Mouse (Mus musculus) macrophage (primary cell): ENCODE results near the gene Pdzrn4. TPM values are rescaled to one million over a fixed set of nuclear protein-coding genes. Genes with fewer than 3 reads are reported as not detected.

Source experiments
- H3K27ac ChIP-seq: fragments of 350-480 bp; formaldehyde crosslinking; 2 replicates; pipeline ENCODE4 v1.9.0; 2021
- H3K36me3 ChIP-seq: fragments of 350-480 bp; formaldehyde crosslinking; 2 replicates; pipeline ENCODE4 v1.9.0; 2021; ENCODE audit errors: inconsistent target
- H3K4me3 ChIP-seq: fragments of 350-480 bp; formaldehyde crosslinking; 2 replicates; pipeline ENCODE4 v1.9.0; 2021; ENCODE audit errors: inconsistent target
- H3K79me2 ChIP-seq: fragments of 350-480 bp; formaldehyde crosslinking; 2 replicates; pipeline ENCODE4 v1.9.0; 2021; ENCODE audit errors: inconsistent target
- WGBS: methylation state at CpG from one replicate; pipeline ENCODE4 v1.1.7; 2026; ENCODE audit warnings: inconsistent platforms; ENCODE audit not compliant: missing documents; 5-methylcytosine and 5-hydroxymethylcytosine counted together
- polyA plus RNA-seq: library from polyadenylated mRNA; stranded (reverse); fragments of 250-400 nt; gene quantifications from 3 replicates; pipeline ENCODE4 v1.2.4, GENCODE M21; 2018; ENCODE audit warnings: inconsistent platforms

The Pdzrn4 gene
- polyA plus RNA-seq, 1 experiment from 2014 or later, result not detected

DNA sequence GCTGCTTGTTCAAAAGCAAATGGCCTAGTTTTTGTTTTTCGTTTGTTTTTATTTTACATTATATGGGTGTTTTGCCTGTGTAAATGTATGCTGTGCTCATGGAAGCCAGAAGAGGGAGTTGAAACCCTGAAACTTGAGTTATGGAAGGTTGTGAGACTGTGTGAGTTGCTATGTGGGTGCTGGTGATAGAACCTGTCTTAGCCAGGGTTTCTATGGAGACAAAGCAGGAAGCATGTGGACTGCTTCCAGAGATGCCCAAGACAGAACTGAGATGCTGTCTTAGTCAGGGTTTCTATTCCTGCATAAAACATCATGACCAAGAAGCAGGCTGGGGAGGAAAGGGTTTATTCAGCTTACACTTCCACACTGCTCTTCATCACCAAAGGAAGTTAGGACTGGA lies 190.8 kb downstream of the Pdzrn4 start:
- Histone ChIP-seq H3K27ac (no peak overlapping the region), H3K4me3 (no peak overlapping the region), H3K36me3 (no peaks in the 10 kb centered on the region), H3K79me2 (no peaks in the 10 kb centered on the region)
- WGBS, result 70% methylated on average over 1 of the region's 1 CpGs

DNA sequence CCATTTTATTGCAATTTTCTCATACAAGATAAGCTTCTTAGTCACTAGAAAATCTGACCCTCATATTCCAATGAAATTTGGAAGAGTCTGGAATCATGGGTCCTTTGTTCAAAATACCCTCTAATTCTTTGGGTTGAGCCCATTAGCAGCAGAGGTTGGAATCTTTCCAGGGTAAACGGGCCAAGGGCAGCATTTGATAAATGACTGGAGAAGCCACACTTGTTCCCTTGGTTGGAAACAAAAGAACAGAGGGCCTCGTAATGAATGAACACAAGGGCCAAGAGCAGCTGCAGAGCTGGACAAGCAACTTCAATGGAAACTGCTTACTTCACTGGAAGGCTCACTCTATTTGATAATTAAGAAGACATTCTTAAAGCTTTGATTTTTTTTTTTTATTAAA lies 198.0 kb downstream of the Pdzrn4 start:
- Histone ChIP-seq H3K36me3 (no peaks in the 10 kb centered on the region), H3K79me2 (no peaks in the 10 kb centered on the region), H3K27ac (no peak overlapping the region), H3K4me3 (no peak overlapping the region)
- 35% methylated on average over 2 of the region's 2 CpGs for WGBS

DNA sequence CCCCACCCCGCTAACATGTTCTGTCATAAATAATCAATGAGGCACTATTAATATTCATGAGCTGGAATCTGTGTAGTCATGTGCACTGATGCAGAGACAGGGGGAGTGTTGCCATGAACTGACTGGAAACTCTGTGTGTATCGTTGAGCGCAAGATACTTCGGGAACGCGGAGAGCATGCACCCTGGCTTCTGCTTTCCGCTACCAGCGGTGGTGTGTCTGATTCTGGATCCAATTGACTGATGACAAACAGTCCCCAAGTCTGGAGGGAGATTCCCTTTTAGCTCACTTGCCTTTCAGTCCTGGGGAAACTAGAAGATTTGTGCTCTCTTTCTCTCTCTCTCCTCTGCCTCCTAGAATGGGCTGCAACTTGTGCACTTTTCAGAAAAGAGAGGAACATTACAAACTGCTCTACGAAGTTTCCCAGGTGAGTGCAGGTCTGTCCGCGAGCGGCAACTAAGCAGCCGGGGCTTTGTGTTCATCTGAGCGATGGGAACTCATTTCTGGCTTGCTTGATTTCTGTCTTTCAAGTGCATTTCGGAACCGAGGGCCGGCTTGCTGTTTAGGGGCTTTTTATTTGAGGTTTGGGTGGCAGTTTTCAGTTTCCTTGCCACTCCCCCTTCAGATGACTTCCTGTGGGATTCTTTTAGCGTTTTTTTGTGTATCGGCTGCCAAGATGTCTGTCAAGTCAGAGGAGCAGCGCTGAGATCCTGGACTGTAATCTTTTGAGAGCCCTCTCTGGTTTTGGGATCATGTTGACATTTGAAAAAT lies 200.5 kb downstream of the Pdzrn4 start:
- no peaks in the 10 kb centered on the region for H3K79me2 ChIP-seq
- WGBS, result 7% methylated on average over 20 of the region's 20 CpGs
- no peak overlapping the region for H3K27ac ChIP-seq
- H3K36me3 ChIP-seq, result no peaks in the 10 kb centered on the region
- H3K4me3 ChIP-seq, result no peak overlapping the region

DNA sequence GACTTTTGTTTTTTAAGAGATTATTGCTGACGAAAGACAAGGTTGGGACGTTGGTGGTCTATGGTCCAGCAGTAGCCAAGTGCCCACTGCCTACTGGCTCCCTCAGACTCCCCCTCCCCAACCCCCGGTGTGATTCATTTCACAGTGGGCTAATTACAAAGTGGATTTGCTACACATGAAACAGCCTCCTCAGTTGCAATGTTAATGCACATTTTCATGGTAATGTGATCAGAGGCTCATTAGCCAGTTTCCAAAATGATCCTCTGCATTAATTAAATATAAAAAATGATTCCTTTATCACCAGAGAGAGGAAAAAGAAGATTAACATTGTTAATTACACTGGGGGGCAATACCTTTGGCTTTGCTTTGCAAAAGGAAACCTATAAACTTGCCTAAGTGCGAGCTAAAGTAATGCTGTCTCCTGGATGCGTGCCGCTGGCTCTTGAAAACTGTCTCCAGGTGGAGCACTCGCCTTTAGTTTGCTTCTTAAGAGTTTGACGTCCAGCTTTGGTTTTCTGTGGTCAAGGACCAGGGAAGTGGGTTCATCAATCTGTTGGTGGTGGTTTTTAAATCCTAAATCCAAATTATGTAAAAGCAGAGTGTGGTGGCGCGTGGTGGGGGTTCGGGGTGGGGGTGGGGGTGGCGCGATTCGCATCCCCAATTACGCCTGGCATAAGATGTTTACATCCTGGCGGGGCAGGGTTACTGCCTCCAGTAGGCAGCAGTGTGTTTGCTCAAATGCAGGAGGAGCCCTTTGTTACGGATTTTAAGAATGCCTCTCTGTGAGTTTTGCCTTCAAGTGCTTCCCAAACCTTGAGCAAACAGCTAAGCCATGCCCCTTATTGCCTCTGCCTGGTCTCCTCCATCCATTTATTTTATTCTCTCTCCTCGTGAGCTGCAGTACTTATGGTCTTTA lies 202.0 kb downstream of the Pdzrn4 start:
- H3K4me3 ChIP-seq, result no peak overlapping the region
- H3K27ac ChIP-seq, result no peak overlapping the region
- 8% methylated on average over 18 of the region's 18 CpGs for WGBS
- no peaks in the 10 kb centered on the region for H3K36me3 ChIP-seq
- H3K79me2 ChIP-seq, result no peaks in the 10 kb centered on the region

DNA sequence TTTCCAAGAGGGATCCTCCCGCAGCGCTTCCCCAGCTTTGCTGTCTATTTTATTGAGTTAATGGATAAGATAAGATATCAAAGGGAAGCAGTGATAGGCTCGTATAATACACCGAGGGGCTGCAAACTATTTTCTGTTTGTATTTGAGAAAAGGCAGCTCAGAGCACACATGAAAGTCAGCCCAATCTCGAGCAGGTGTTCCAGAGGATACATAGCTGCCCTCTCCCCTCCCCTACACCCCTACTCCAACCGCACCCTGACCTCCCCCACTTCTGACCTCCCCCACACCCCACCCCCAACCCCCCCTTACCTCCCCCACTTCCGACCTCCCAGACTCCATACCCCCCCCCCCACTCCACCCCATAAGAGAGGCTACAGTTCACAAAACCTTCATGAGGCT lies 202.7 kb downstream of the Pdzrn4 start:
- H3K79me2 ChIP-seq, result no peaks in the 10 kb centered on the region
- 18% methylated on average over 6 of the region's 7 CpGs for WGBS
- H3K36me3 ChIP-seq, result no peaks in the 10 kb centered on the region

GRCm38 (mm10) chr15:92610866-92611265 lies 214.2 kb downstream of the Pdzrn4 start:
- whole genome bisulfite sequencing, result 85% methylated on average over 3 of the region's 3 CpGs
- Histone ChIP-seq H3K4me3 (no peak overlapping the region), H3K79me2 (no peaks in the 10 kb centered on the region), H3K27ac (no peak overlapping the region), H3K36me3 (no peaks in the 10 kb centered on the region)

More for the DNA sequence above, 202.7 kb downstream of the Pdzrn4 start:
- H3K4me3 ChIP-seq, result no peak overlapping the region
- no peak overlapping the region for H3K27ac ChIP-seq

- Histone ChIP-seq H3K36me3 (no peaks in the 10 kb centered on the region), H3K27ac (no peak overlapping the region), H3K79me2 (no peaks in the 10 kb centered on the region), H3K4me3 (no peak overlapping the region)
- WGBS, result 87% methylated on average over 1 of the region's 1 CpGs
Measured at GRCm38 (mm10) chr15:92612386-92612785, 215.7 kb downstream of the Pdzrn4 start.

DNA sequence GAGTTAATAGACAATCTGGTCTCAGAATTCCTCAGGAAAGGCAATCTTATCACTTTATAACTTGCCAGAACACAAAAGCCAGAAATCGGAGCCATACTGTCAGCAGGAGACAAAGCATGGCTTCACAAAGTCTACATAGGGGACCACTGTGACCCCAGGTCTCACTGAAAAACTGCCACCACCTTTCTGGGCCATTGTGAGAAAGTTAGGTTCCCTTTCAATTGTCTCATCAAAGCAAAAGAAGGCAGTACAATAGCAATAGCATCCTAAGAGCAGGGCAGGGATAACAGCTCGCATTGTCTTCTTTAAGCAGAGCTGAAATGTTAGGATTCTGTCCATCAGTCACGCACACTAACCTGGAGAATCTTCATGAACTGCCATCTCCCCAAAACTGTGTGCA lies 216.5 kb downstream of the Pdzrn4 start:
- Histone ChIP-seq H3K4me3 (no peak overlapping the region), H3K36me3 (no peaks in the 10 kb centered on the region), H3K79me2 (no peaks in the 10 kb centered on the region), H3K27ac (no peak overlapping the region)
- 88% methylated on average over 3 of the region's 3 CpGs for WGBS

GRCm38 (mm10) chr15:92621731-92622234 lies 225.1 kb downstream of the Pdzrn4 start:
- Histone ChIP-seq H3K79me2 (no peaks in the 10 kb centered on the region), H3K27ac (no peak overlapping the region), H3K4me3 (no peak overlapping the region), H3K36me3 (no peaks in the 10 kb centered on the region)
- WGBS, result 90% methylated on average over 9 of the region's 9 CpGs

DNA sequence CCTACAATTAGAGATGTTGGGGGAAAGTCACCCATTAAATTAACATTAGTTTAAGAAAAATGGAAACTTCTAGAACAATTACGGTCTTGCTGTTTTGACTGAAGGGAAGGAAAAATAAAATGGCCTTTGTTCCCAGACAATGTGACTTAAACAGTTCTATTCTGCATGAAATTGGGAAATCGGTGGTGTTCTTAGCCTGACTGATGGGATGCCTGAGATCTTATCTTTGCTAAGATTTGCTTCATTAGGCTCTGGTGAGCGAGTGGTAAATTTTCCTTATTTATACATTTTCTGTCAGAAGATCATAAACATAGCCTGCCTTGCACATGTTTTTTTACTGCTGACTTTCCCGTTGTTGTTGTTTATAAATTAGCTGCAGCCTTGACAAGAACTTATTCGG lies 225.6 kb downstream of the Pdzrn4 start:
- Histone ChIP-seq H3K27ac (no peak overlapping the region), H3K4me3 (no peak overlapping the region), H3K36me3 (no peaks in the 10 kb centered on the region), H3K79me2 (no peaks in the 10 kb centered on the region)
- 72% methylated on average over 5 of the region's 5 CpGs for WGBS

DNA sequence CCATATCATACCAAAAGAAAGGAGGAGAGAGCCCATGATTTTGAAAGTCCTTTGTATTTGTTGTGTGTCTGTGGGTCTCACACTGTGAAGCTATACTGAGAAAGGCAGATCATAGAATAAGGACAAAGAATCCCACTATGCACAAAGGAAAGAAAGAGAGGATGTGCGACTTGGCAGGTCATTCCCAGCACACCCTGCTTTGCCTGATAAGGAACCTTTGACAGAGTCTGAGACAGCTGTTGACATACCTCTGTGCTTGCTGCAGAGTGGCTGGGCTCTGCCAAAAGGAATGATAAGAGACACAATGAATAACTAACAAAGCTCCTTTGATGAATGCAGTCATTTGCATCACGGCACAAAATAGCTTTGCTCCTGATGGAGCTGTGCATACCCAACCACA lies 232.5 kb downstream of the Pdzrn4 start:
- Histone ChIP-seq H3K36me3 (no peaks in the 10 kb centered on the region), H3K79me2 (no peaks in the 10 kb centered on the region), H3K27ac (no peak overlapping the region), H3K4me3 (no peak overlapping the region)
- 54% methylated on average over 2 of the region's 2 CpGs for WGBS

DNA sequence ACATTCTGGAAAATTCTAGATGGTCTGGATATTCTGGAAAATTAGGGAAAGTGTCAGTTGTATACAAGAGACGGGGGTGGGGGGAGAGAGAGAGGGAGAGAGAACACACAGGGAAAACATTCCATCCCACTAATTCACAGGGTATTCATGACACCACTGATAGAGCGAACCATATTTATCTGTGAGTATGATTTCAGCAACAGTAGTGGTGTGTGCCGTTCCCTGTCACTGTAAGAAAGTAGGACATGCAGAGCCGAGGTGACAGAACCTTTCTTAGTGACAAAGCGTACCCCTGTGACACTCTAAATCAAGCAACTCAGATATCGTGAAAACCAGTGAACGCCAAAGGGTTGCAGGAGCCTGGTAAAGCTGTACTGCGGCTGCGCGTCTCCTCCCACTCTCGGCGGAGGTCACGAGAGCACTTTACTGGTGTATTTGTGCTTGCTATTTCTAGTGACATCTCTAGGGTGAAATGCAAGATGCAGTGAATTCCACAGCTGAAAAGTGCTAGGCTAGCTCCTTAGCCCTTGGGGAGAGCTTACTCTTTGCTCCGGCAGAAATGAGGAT lies 237.4 kb downstream of the Pdzrn4 start:
- Histone ChIP-seq H3K27ac (no peak overlapping the region), H3K36me3 (no peaks in the 10 kb centered on the region), H3K79me2 (no peaks in the 10 kb centered on the region), H3K4me3 (no peak overlapping the region)
- 94% methylated on average over 14 of the region's 14 CpGs for WGBS

- Histone ChIP-seq H3K36me3 (no peaks in the 10 kb centered on the region), H3K79me2 (no peaks in the 10 kb centered on the region), H3K27ac (no peak overlapping the region), H3K4me3 (no peak overlapping the region)
- WGBS, result 62% methylated on average over 18 of the region's 18 CpGs
Measured at GRCm38 (mm10) chr15:92640212-92641082, 243.8 kb downstream of the Pdzrn4 start.
